Mouse (Mus musculus) adrenal gland (tissue): ENCODE results near the gene Epb41l5.

Experiments used
- intact Hi-C: fragments of 180-260 bp; cut with DNase I; formaldehyde crosslinking; loops from one replicate; pipeline ENCODE4 v1.15.1; 2025
- long read RNA-seq, 2 experiments: library from polyadenylated mRNA; unstranded; transcript quantifications; one replicate each; pipeline ENCODE4 v2.0.0; 2020; ENCODE audit warnings: borderline replicate concordance in 1 of 2; ENCODE audit not compliant: insufficient replicate concordance in 1 of 2

The Epb41l5 gene
- long read RNA-seq, experiment 1, full-length matches to known transcripts = 3 of 4 reads
- long read RNA-seq, experiment 1, partial matches to known transcripts = 0 of 4 reads
- long read RNA-seq, experiment 1, other reads (novel, unspliced or antisense) = 1 of 4 reads
- long read RNA-seq, experiment 2, full-length matches to known transcripts = 2 of 4 reads
- long read RNA-seq, experiment 2, partial matches to known transcripts = 1 of 4 reads
- long read RNA-seq, experiment 2, other reads (novel, unspliced or antisense) = 1 of 4 reads

DNA sequence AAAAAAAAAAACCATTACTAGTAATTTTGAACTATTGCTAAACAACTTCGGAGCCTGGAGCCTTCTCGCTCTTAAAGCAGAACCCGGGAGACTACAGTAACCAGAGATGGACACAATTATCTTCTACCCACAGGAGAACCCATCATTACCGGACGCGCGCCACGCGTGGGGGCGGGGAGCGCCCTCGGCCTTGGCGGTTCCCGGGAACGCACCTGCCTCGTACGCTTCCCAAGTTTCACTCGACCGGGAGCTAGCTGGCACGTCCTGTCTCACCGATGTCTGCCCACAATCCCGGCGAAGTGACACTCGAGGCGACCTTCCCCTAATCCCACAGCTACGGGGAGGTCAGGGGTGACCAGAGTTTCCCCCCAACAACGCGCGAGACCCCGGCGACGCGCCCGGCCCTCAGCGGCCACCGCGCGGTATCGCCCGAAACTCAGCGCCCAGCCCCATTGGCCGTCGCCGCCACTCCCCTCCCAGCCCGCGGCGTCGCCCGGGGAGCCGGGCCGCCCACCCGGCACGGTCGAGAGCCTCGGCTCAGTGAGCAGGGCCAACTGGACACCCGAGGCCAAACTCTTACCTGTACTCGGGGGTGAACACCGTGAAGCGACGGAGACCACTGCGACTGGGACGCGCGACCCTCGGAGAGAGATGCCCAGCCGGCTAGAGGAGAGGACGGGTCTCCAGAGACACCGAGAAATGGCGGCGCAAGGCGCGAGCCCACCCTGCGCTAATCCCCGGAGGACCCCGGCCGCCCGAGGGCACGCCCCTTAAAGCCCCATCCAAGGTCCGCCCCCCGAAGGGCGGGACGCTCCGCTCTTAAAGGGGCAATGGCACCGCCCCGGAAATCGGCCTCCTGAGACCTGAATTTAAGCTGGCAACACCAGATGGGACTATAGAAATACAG, at the start of gene Epb41l5:
Gene Epb41l5 (minus strand): TSS at position 796 of the 907 bp plus-strand sequence.
- intact Hi-C loops = no loop called here

DNA sequence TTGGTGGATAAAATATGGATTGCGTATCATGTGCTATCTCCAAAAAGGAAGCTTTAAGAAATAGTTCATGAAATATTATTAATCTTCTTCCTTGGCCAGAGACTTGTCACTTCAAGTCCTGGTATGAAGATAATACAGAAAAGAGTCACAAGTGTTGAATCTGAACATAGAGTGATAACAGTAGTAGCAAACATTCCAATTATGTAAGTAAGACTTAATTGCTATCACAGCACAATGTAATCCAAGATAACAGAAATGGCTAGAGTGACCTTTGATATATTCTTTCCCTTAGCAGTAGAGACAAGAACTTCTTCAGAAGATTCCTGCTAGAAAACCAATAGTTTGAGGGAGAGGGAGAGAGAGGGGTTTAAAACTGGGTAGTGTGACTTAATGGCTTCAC, 48.1 kb upstream of the Epb41l5 start:
- intact Hi-C loops = no loop called here

DNA sequence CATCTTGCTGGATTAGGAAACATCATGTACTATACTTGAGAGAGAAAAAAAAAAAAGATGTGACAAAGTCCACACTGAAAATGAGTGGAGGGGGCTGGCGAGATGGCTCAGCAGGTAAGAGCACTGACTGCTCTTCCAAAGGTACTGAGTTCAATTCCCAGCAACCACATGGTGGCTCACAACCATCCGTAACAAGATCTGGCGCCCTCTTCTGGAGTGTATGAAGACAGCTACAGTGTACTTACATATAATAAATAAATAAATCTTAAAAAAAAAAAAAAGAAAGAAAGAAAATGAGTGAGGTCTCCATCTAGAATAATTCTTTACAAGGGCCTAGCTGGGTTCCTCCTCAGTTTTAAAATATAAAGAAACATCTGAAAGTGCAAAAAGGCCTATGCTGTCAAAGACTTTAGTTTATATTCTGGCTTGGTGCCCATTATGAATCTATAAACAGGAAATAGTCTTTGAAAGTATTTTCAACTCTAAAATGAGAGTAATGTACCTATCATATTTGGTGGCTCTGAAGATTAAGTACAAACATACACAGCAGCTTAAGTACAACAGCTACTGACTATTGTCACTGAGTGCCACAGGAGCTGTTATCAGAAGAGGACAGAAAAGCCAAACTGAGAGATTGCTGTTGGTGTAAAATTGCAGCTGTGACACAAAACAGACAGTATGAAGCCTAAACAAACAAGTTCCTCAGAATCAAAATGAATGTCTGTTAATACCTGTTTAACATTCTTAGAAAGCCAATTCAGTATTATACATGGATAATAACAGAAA, 37.2 kb upstream of the Epb41l5 start:
- intact Hi-C loops = no loop called here

DNA sequence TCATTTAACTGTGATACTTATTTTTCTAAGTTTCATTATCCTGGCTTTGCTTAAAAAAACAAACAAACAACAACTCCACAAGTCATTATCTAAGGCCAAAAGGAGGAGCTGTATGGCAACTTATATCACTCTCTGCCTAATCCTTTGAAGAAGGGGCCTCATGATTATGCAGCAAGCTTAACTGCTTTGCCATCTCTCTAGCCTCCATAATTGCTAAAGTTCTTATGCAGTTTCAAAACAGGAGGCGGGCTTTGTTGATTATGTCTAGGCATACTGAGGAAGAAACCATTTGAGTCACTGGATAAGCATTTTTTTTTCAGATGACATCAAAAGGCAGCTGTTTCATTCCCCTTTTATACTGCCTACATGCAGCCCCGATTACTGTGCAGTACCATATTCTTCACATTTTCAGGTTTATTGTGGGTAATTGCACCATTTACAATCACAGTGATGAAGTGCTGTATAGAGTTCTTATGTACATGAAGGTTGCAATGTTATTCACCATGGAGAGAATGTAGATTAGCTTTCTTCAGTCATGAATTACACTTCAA, 32.9 kb upstream of the Epb41l5 start:
- intact Hi-C loops = no loop called here

DNA sequence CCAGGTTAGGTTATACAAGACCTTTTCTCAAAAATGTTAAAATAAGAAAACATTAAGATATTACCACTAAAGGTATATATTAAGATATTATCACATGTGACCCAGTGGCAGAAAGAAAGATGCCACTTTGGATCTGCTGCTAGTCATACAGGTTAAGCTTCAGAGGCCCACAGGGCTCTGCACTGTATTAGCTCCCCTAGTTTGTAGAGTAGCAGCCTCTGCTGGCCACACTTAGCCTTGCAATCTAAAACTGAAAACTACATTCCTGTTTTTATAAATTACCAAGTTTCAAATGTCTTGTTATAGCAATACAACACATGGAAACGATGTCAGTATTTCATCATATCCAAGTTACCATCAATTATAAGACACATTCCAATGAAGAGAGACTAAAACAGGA, 26.2 kb upstream of the Epb41l5 start:
- intact Hi-C loops = loop anchor here (2.0 to 5.0 kb wide), 2 partner anchors 126 to 218 kb away; no protein-coding TSS in a partner anchor

DNA sequence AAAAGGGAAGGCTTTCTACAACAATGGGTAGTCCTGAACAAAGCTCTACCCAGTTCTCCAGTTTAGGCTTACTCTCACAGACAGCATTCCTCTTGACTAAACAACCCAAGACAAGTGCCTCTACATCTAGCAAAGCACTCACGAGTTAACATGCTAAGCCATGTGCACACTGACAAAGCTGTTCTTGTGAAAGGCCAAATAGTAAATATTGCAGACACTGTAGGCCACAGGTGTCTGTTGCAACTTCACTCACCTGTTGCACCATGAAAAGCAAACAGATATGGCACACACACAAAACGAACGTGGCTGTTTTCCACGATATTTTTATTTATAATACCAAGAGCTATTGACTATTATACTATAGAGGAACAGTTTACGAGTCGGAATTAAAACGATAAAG, 18.1 kb upstream of the Epb41l5 start:
- intact Hi-C loops = no loop called here

DNA sequence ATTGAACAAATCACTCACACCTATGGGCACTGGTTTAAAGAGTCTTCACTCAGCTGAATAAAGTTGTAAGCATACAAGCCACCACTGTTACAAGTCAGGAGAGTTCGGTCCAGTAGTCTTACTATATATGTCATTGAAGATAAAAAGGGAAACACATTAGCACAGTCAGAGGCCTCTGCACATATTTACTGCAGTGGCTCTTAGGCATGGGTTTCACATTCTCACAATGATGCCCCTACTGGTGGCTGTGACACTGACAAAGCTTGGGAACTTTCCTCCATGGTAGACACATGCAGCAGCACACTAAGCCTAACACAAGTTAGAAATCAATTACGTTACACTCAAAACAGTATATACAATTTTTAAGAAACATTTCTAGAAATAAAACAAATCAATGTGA, 5.5 kb upstream of the Epb41l5 start:
- intact Hi-C loops = no loop called here

DNA sequence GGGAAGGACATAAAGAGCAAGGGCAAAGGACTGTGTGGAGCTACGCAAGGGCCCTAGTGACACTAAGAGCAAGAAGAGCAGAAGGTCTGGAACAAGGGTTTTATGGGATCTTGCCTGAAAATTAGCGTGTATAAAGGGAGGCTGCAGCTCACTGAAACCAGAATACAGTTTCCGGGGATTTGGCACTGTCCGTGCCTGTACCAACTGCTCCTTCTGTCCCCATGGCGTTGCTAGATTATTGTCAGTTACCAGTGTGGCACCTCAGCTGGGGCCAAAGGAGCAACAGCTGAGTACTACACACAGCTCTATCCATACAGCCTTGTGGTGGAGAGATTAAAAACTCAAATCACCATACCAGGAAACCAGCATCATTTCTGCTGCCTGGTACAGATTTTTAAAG, 1.6 kb upstream of the Epb41l5 start:
- intact Hi-C loops = no loop called here

DNA sequence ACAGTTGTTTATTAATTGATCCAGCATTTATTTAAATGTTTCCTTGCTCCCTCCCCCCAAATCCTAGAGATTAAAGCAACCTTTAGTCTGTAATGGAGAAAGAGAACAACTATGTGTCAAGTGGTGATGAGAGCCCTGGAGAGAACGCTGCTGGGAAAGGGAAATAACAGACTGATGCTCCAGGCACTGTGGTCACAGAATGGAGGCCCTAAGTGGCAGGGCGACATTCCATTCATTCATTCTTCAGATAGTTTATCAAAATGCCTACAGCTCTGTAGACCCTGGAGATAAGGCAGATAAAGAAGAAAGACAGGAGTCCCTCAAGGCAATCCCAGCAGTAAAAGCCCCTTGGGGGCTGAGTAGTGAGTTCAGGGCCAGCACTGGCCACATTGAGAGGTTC, 827 bp upstream of the Epb41l5 start:
- intact Hi-C loops = no loop called here

DNA sequence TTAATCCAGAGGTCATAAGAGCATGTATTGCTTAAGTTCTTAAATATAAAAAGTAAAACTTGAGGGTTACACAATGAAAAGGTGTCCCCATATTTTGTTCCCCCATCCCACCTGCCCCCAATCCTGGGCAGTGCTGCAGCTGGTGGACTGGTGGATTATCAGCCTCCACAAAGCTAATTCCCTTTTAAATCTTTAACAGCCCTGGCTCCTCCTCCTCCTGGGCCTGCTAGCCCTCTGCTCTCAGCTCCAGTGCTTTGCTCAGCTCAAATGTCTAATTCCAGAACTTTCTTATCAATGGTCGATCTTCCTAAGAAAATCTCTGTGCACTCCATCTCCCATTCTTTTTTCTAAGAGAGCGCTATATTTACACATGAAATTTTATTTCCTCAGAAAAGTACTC, 2.4 kb downstream of the Epb41l5 start:
- intact Hi-C loops = no loop called here

DNA sequence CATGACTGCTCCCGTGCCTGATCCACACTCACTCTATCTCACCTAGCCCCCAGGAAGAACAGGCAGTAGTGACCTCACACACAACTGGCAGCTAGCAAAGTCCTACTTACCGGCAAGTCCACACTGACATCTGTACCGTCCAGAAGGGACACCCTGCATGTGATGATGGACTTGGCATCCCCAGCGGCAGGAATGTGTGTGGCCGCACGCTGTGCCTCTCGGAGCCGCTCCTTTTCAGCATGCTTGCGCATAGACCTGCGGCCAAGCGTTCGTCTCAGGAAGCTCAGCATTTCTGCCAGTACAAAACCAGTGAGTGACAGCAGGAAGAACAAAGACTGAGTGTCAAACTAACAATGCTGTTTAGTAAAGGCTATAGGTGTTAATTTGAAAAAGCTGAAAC, 6.4 kb downstream of the Epb41l5 start:
- intact Hi-C loops = no loop called here

DNA sequence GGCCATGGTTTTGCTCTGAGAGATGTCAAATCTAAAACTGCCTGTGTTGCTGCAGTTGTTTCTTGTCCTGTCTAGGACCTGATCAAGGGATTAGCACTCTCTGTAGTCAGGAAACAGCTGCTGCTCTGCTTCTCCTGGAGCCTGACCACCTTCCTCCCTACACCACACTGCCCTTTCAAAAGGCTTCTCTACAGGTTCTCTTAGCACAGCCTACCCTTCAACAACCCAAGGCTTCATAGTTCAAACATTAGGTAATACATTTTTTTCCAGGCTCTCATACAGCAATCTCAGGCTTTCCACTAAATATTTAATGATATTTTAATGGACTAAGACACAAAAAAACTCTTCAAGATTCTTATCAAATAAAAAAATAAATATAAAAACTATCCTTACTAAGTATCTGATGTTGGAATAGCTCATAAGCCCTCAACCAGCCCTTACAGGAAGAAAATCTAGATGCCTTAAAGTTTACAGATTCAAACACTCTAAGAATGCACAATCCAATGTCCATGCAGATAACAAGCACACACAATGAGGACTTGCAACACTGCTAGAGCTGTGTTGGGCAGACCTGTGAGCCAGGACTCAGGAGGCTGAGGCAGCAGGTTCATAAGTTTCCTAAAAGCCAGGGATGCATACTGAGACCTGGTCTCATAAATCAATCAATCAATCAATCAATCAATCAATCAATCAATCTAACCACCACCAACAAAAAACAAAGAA, 7.5 kb downstream of the Epb41l5 start:
- intact Hi-C loops = no loop called here

DNA sequence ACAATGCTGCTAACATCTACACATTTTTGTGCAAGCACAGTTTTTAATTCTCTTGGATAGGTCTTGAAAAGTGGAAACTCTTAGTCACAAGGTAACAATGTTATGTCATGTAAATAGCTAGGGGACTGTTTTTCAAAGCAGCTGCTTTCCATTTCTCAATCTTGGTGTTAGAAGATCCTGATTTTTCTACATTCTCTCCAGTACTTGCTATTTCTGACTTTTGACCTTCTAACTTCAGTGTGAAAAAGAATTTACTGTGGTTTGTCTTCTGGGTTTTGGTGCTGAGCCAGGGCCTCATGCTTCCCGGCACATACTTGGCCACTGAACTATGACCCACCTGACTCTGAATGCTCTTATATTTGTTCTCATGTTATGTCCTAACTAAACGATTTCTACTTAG, 8.8 kb downstream of the Epb41l5 start:
- intact Hi-C loops = no loop called here

DNA sequence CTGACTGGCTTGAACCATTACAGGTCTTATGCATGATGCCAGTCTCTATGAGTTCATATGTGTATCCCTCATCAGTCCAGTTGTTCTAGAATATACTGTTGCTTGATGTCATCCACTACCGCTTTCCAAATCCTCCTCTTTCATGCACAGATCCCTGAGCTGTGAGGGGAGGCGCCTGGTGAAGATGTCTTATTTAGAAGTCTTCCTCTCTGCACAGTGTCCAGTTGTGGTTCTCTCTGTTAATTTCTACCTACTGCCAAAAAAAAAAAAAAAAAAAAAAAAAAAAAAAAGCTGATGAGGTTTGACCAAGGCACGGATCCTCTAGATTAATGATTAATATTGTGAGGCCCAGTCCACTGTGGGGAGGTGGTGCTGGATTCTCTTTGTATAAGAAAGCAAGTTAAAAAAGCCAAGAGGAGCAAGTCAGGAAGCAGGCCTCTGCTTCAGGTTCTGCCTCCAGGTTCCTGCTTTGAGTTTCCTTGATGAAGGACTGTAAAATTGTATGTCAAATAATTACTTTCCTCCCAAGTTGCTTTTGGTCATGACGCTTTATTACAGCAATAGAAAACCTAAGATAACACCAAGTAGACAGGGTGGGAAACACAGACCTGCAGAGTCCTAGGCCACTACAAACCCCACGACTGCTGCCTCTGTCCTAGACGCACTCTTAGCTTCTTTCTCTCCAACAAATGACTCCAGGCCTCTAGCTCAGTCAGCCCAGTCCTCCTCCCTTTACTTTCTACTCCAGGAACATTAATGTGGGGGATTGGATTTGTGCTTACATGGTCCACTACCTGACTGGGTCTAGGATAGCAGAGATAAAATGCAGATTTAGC, 11.4 kb downstream of the Epb41l5 start:
- intact Hi-C loops = no loop called here

DNA sequence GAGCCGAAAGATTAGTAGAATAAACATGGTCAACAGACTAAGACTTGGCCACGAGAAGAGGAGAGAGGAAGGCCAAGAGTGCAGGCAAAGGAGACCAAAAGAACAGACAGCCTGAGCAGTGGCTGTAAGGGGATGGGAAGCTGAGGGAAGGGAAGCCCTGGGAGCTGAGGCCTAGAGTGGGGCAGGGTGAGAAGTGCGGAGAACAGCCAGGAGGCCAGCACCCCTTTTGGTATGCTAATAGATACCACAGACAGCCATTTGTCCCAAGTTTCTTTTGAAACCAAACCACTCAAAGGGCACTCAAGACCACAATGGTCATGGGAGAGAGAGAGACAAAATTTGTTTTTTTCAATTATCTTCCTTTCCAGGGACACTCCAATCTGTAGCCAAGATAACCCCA, 14.1 kb downstream of the Epb41l5 start:
- intact Hi-C loops = no loop called here

DNA sequence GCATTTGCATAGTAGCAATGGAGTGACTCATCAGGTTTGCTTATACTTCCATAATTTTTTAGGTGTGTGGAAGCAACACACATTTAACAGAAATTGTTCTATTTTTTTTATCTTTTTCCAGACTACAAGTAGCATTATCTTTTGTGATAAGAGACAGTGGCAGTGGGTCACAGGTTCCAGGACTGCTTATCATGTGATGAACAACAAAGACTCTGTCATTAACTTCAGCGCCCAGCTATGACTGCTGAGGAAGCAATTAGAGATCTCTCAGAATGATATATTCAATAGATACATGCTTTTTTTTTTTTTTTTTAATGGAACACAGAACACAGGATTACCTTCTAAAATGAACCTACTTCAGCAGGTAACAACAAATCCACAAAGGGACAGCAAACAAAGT, 18.4 kb downstream of the Epb41l5 start:
- intact Hi-C loops = no loop called here

DNA sequence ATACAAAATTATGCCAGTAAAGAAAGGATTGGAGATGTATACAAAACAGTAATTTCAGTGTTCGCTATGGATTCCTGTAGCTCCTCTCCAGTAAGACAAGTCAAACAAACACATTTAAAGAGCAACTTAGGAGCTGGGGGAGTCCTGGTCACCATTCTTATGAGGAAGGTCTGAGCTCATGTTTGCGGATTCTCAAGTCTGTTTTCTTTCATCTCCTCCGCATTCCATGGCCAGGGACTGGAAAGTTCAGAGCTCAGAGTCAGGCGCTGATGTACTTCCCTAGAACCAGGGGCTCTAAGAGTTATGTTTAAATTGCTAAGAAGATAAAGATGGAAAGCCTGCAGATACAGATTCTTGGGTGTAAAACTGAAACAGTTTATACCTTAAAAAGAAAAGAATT, 22.0 kb downstream of the Epb41l5 start:
- intact Hi-C loops = no loop called here

DNA sequence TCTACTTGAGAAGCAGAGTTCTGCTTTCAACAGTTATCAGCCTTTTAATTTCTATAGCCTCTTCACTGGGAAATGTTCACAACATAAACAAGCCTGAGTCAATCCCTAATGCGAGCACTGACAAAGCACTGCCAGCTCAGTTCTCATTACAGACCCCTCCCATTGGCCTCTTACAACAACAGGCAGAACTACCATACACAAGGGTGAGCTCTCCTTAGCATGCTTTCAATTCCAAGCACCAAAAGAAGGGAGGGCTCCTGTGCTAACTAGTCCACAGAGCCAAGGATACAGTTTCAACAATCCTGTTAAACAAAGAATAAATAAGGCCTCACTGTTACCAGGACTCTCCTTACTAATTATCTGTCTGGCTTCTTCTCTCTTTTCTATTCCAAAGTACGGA, 24.4 kb downstream of the Epb41l5 start:
- intact Hi-C loops = no loop called here

DNA sequence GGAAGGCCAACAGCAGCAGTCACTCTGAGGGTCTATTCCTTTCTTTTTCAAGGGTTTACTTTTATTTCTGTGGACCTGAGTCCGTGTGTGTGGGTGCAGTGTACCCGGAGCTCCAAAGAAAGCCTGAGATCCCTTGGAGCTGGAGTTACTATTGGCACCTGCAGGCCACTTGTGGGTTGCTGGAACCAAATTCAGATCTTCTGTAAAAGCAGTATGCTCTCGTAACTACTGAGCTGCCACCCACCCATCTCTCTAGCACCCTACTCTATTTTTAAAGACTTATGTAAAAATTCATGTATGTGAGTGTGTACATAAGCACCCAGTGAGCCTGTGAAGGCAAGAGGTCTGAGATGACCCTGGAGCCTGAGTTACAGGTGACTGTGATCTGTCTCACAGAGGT, 43.4 kb downstream of the Epb41l5 start:
- intact Hi-C loops = no loop called here

DNA sequence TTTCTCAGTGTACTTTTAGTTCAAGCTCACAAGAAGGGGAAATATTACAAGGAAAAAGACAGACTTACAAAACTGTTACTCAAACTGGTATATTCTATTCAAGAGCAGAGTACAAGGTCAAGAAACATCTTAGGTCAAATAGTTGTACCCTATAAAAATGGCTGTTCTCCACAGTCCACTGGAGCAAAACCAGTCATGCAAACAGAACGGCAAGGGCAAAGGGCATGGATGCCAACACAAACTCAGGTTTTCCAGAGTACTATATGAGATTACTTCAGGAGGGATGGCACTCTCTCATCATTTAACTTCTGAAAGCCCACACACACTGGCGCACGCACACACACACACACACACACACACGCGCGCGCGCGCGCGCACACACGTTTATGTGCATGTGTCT, 46.4 kb downstream of the Epb41l5 start:
- intact Hi-C loops = no loop called here
